ENCODE assay signal across 23 mouse cellular contexts in genomic region chr3:69511881-69512280, GRCm38 (mm10).
DNase-seq lines count a peak whose midpoint lies in the region; ATAC-seq and TF ChIP-seq lines count a peak whose summit lies in the region.
"Had no signal": no experiment of that assay in that cellular context is flagged by ENCODE, and none has a peak within 500 bp of the region (broad histone marks: within the 10 kb centered on the region; RNA-seq: fewer than 3 reads in every experiment).

No protein-coding gene starts in this region.

- intact Hi-C loops in left cerebral cortex, adult 2 months (cut with DNase I) = no loop called here
- intact Hi-C loops in left cerebral cortex, postnatal 10 days (cut with DNase I) = no loop called here

- 41% methylated on average over 7 of the region's 7 CpGs for WGBS in liver, embryonic 11.5 days

- peak overlapping the region; percentile 24; the same call in 1 of the 2 replicates for H3K27ac ChIP-seq in left cerebral cortex, adult 2 months
- H3K27ac ChIP-seq in liver, embryonic 11.5 days (ENCODE audit: low read depth, low read length) = no peak overlapping the region
- H3K27ac ChIP-seq: embryonic facial prominence, embryonic 12.5 days; liver, embryonic 14.5 days; midbrain, embryonic 10.5 days had no signal

- DNase-seq in adrenal gland, postnatal 14 days = peak; percentile 58
- no peak for DNase-seq in adrenal gland, adult 18-20 months (ENCODE audit: low spot score in 2 of 2)
- DNase-seq in left cerebral cortex, adult 2 months (ENCODE audit: extremely low spot score in 1 of 2, low spot score in 2 of 2) = no peak
- DNase-seq in left cerebral cortex, postnatal 10 days (ENCODE audit: extremely low spot score in 1 of 2, low spot score in 2 of 2) = no peak
- peak; percentile 22 for DNase-seq in embryo, embryonic 9.5 days (ENCODE audit: extremely low spot score)
- no peak for DNase-seq in kidney, adult 11 months
- DNase-seq in liver, embryonic 11.5 days (ENCODE audit: low spot score) = no peak
- DNase-seq: B cell, adult 2 months; cerebellum, adult 9-10 months; forebrain, postnatal 0 days; gastrocnemius, postnatal 14 days; heart, adult 11 months; heart, postnatal 14 days; kidney, adult 18-20 months; lung, embryonic 14.5 days; lung, postnatal 4 days; retina, postnatal 1 day; thymus, postnatal 14 days had no signal

- H3K27me3 ChIP-seq in liver, embryonic 11.5 days (replicated peaks; ENCODE audit: control insufficient read depth, insufficient read depth, low read length) = no peaks in the 10 kb centered on the region
- H3K27me3 ChIP-seq: embryonic facial prominence, embryonic 12.5 days; heart, embryonic 12.5 days; hindbrain, embryonic 15.5 days had no signal

- H3K4me3 ChIP-seq in left cerebral cortex, adult 2 months = no peak overlapping the region
- H3K4me3 ChIP-seq in liver, embryonic 11.5 days (ENCODE audit: low read depth, low read length) = no peak overlapping the region
- H3K4me3 ChIP-seq: embryonic facial prominence, embryonic 12.5 days; heart, embryonic 12.5 days; hindbrain, embryonic 15.5 days; midbrain, embryonic 10.5 days had no signal

- no peaks in the 10 kb centered on the region for H3K4me1 ChIP-seq in liver, embryonic 11.5 days (replicated peaks; ENCODE audit: control insufficient read depth, insufficient read depth, low read length)

- no peak overlapping the region for H3K4me2 ChIP-seq in liver, embryonic 11.5 days
- H3K4me2 ChIP-seq: embryonic facial prominence, embryonic 12.5 days; heart, embryonic 12.5 days; hindbrain, embryonic 15.5 days; lung, embryonic 14.5 days had no signal

- no peak for TF ChIP-seq CTCF in left cerebral cortex, adult 2 months (IDR thresholded peaks at IDR 0.05)

- no peaks in the 10 kb centered on the region for H3K36me3 ChIP-seq in liver, embryonic 11.5 days (ENCODE audit: control insufficient read depth, insufficient read depth, low read length)
- H3K36me3 ChIP-seq: embryonic facial prominence, embryonic 12.5 days; heart, embryonic 12.5 days; hindbrain, embryonic 15.5 days; midbrain, embryonic 10.5 days had no signal

- H3K9ac ChIP-seq in liver, embryonic 11.5 days (ENCODE audit: low read depth, low read length) = no peak overlapping the region
- H3K9ac ChIP-seq: embryonic facial prominence, embryonic 12.5 days; forebrain, postnatal 0 days; heart, embryonic 12.5 days; hindbrain, embryonic 15.5 days; liver, embryonic 14.5 days; lung, embryonic 14.5 days had no signal

- ATAC-seq in liver, embryonic 11.5 days (replicated peaks; ENCODE audit: low FRiP score) = no peak
- ATAC-seq: forebrain, postnatal 0 days had no signal

- H3K9me3 ChIP-seq in liver, embryonic 11.5 days (ENCODE audit: control insufficient read depth, low read length) = no peaks in the 10 kb centered on the region
- H3K9me3 ChIP-seq: embryonic facial prominence, embryonic 12.5 days; heart, embryonic 12.5 days; hindbrain, embryonic 15.5 days; midbrain, embryonic 10.5 days had no signal

Comparison
In these comparisons a context has a peak if more than half of its experiments do, and no peak if none do; other contexts are left out.
1. DNase-seq: peak in adrenal gland, postnatal 14 days (single experiment) and embryo, embryonic 9.5 days (single experiment); none in adrenal gland, adult 18-20 months (0 of 2), left cerebral cortex, adult 2 months (0 of 2), left cerebral cortex, postnatal 10 days (0 of 2), kidney, adult 11 months (single experiment) and liver, embryonic 11.5 days (single experiment).